Mouse (Mus musculus): Measurements from ENCODE around the gene Tsga10.

- TF ChIP-seq MAFK (IDR thresholded peaks at IDR 0.05; ENCODE audit: insufficient read depth, low read depth, low read length) (no peak), HCFC1 (IDR thresholded peaks at IDR 0.05; ENCODE audit: borderline replicate concordance, insufficient read depth, low read length) (no peak)
These were observed 121.5 kb downstream of the Tsga10 start for GRCm38 (mm10) chr1:37744650-37745259.
